Mouse (Mus musculus) limb, embryonic 14.5 days (tissue): Measurements from ENCODE around the gene Acsm2. TPM values are rescaled to one million over a fixed set of nuclear protein-coding genes. Genes with fewer than 3 reads are reported as not detected.

ENCODE experiments used
- ATAC-seq: fragments of 200-750 bp; cut with Nextera tagmentation; 2 replicates; pipeline ENCODE4 v1.8.0; 2017; ENCODE audit warnings: low read depth, moderate number of reproducible peaks, moderate TSS enrichment; ENCODE audit not compliant: low FRiP score
- DNase-seq: peaks from one replicate; pipeline ENCODE4 v3.0.0-alpha.2; 2015; ENCODE audit warnings: low spot score
- H3K27ac ChIP-seq: fragments of 300-500 bp; sonication (generic); replicated peaks from 2 replicates; pipeline ENCODE4 v1.5.1; 2014; ENCODE audit warnings: low read depth, mild to moderate bottlenecking, low read length, moderate library complexity, mixed read lengths
- H3K27me3 ChIP-seq: fragments of 300-500 bp; sonication (generic); 2 replicates; pipeline ENCODE4 v1.6.1; 2014; ENCODE audit warnings: low read length, mixed read lengths; ENCODE audit not compliant: control insufficient read depth, insufficient read depth
- H3K36me3 ChIP-seq: fragments of 300-500 bp; sonication (generic); 2 replicates; pipeline ENCODE4 v1.6.1; 2014; ENCODE audit warnings: mild to moderate bottlenecking, low read length, moderate library complexity, mixed read lengths; ENCODE audit not compliant: control insufficient read depth, insufficient read depth
- H3K4me1 ChIP-seq: fragments of 300-500 bp; sonication (generic); 2 replicates; pipeline ENCODE4 v1.6.1; 2014; ENCODE audit warnings: antibody characterized with exemption, low read length, mixed read lengths; ENCODE audit not compliant: control insufficient read depth, insufficient read depth
- H3K4me2 ChIP-seq: fragments of 300-500 bp; sonication (generic); replicated peaks from 2 replicates; pipeline ENCODE4 v1.6.1; 2014; ENCODE audit warnings: low read depth, mild to moderate bottlenecking, low read length, moderate library complexity; ENCODE audit not compliant: severe bottlenecking
- H3K4me3 ChIP-seq: fragments of 300-500 bp; sonication (generic); replicated peaks from 2 replicates; pipeline ENCODE4 v1.5.1; 2014; ENCODE audit warnings: low read length
- H3K9ac ChIP-seq: fragments of 300-500 bp; sonication (generic); 2 replicates; pipeline ENCODE4 v1.6.1; 2014; ENCODE audit warnings: mild to moderate bottlenecking, low read depth, low read length, moderate library complexity; ENCODE audit not compliant: severe bottlenecking
- H3K9me3 ChIP-seq: fragments of 300-500 bp; sonication (generic); 2 replicates; pipeline ENCODE4 v1.6.1; 2016; ENCODE audit warnings: low read length; ENCODE audit not compliant: control insufficient read depth
- POLR2A ChIP-seq: fragments of 200-500 bp; IDR thresholded peaks from 2 replicates; pipeline ENCODE4 v1.8.0; 2012; ENCODE audit warnings: inconsistent platforms, mild to moderate bottlenecking, moderate library complexity, borderline replicate concordance; ENCODE audit not compliant: insufficient read depth, insufficient read length; ENCODE audit errors: extremely low read depth
- WGBS: fragments of 180-500 bp; shearing (Covaris S2); extraction: QIAGEN DNeasy Blood & Tissue Kit; methylation state at CpG from one replicate; pipeline ENCODE4 v1.1.7; 2014; 5-methylcytosine and 5-hydroxymethylcytosine counted together
- polyA plus RNA-seq, 2 experiments: library from polyadenylated mRNA; depleted of rRNA in 1 of 2; stranded (reverse) in 1 of 2; unstranded in 1 of 2; fragments of >200 nt; fragmentation: Nextera tagmentation in 1 of 2; extraction: Ambion mirVana in 1 of 2; gene quantifications; 2 replicates each; pipeline versions ENCODE4 v1.2.1 to v1.2.3; 2012 to 2014

Gene Acsm2
- polyA plus RNA-seq, 2 experiments: not detected

- no peak overlapping the region for H3K9ac ChIP-seq
- 94% methylated on average over 1 of the region's 1 CpGs for WGBS
- no peaks in the 10 kb centered on the region for H3K4me1 ChIP-seq
- TF ChIP-seq POLR2A: no peak
- H3K27me3 ChIP-seq: no peaks in the 10 kb centered on the region
- no peak overlapping the region for H3K27ac ChIP-seq
- H3K9me3 ChIP-seq: no peaks in the 10 kb centered on the region
- no peak for DNase-seq
- H3K4me3 ChIP-seq: no peak overlapping the region
- H3K4me2 ChIP-seq: no peak overlapping the region
- no peaks in the 10 kb centered on the region for H3K36me3 ChIP-seq
- no peak for ATAC-seq
Measured at GRCm38 (mm10) chr7:119527135-119527534, 27.0 kb upstream of the Acsm2 start.

GRCm38 (mm10) chr7:119527548-119527947 is 26.6 kb upstream of the Acsm2 start:
- no peak for ATAC-seq
- 29% methylated on average over 2 of the region's 2 CpGs for WGBS

GRCm38 (mm10) chr7:119528617-119529016 is 25.5 kb upstream of the Acsm2 start:
- no peak for TF ChIP-seq POLR2A
- Histone ChIP-seq H3K9me3 (no peaks in the 10 kb centered on the region), H3K27ac (no peak overlapping the region), H3K4me2 (no peak overlapping the region), H3K9ac (no peak overlapping the region), H3K4me1 (no peaks in the 10 kb centered on the region), H3K4me3 (no peak overlapping the region), H3K27me3 (no peaks in the 10 kb centered on the region), H3K36me3 (no peaks in the 10 kb centered on the region)
- no peak for DNase-seq
- 62% methylated on average over 7 of the region's 7 CpGs for WGBS
- no peak for ATAC-seq

More at GRCm38 (mm10) chr7:119527548-119527947, 26.6 kb upstream of the Acsm2 start:
- Histone ChIP-seq H3K27ac (no peak overlapping the region), H3K4me1 (no peaks in the 10 kb centered on the region), H3K9ac (no peak overlapping the region), H3K27me3 (no peaks in the 10 kb centered on the region), H3K9me3 (no peaks in the 10 kb centered on the region), H3K4me2 (no peak overlapping the region), H3K36me3 (no peaks in the 10 kb centered on the region), H3K4me3 (no peak overlapping the region)
- no peak for TF ChIP-seq POLR2A
- no peak for DNase-seq

- no peak for TF ChIP-seq POLR2A
- H3K4me1 ChIP-seq: no peaks in the 10 kb centered on the region
- H3K4me2 ChIP-seq: no peak overlapping the region
- no peak for ATAC-seq
- H3K36me3 ChIP-seq: no peaks in the 10 kb centered on the region
- H3K27ac ChIP-seq: no peak overlapping the region
- H3K4me3 ChIP-seq: no peak overlapping the region
- no peaks in the 10 kb centered on the region for H3K9me3 ChIP-seq
- DNase-seq: no peak
- no peaks in the 10 kb centered on the region for H3K27me3 ChIP-seq
- WGBS: 59% methylated on average over 1 of the region's 1 CpGs
- no peak overlapping the region for H3K9ac ChIP-seq
Measured at GRCm38 (mm10) chr7:119532924-119533323, 21.2 kb upstream of the Acsm2 start.

- H3K27ac ChIP-seq: no peak overlapping the region
- WGBS: 85% methylated on average over 2 of the region's 2 CpGs
Measured at GRCm38 (mm10) chr7:119534389-119534788, 19.8 kb upstream of the Acsm2 start.

GRCm38 (mm10) chr7:119542445-119542844 is 11.7 kb upstream of the Acsm2 start:
- H3K9me3 ChIP-seq: no peaks in the 10 kb centered on the region
- H3K9ac ChIP-seq: no peak overlapping the region
- no peaks in the 10 kb centered on the region for H3K27me3 ChIP-seq
- no peaks in the 10 kb centered on the region for H3K4me1 ChIP-seq
- DNase-seq: no peak
- 74% methylated on average over 2 of the region's 2 CpGs for WGBS
- no peak overlapping the region for H3K4me3 ChIP-seq
- no peak for ATAC-seq
- no peak for TF ChIP-seq POLR2A
- no peak overlapping the region for H3K4me2 ChIP-seq
- no peak overlapping the region for H3K27ac ChIP-seq
- H3K36me3 ChIP-seq: no peaks in the 10 kb centered on the region

More at GRCm38 (mm10) chr7:119534389-119534788, 19.8 kb upstream of the Acsm2 start:
- DNase-seq (no peak), ATAC-seq (no peak)
- no peaks in the 10 kb centered on the region for H3K27me3 ChIP-seq
- no peaks in the 10 kb centered on the region for H3K9me3 ChIP-seq
- H3K9ac ChIP-seq: no peak overlapping the region
- H3K36me3 ChIP-seq: no peaks in the 10 kb centered on the region
- H3K4me1 ChIP-seq: no peaks in the 10 kb centered on the region
- H3K4me2 ChIP-seq: no peak overlapping the region
- no peak overlapping the region for H3K4me3 ChIP-seq
- TF ChIP-seq POLR2A: no peak
